Mouse (Mus musculus): Measurements from ENCODE around the gene Mrps10. TPM values are rescaled to one million over a fixed set of nuclear protein-coding genes. Genes with fewer than 3 reads are reported as not detected.

Mrps10 gene
- polyA plus RNA-seq, 1 experiment, result 64.4 TPM

- no peak for TF ChIP-seq GATA1 (IDR thresholded peaks at IDR 0.05; ENCODE audit: low read length)
Observed at GRCm38 (mm10) chr17:47420195-47420594, 51.5 kb downstream of the Mrps10 start.

GRCm38 (mm10) chr17:47421566-47421965 is 52.9 kb downstream of the Mrps10 start:
- no peak for TF ChIP-seq GATA1 (IDR thresholded peaks at IDR 0.05; ENCODE audit: low read length)

GRCm38 (mm10) chr17:47424186-47424585 is 55.5 kb downstream of the Mrps10 start:
- TF ChIP-seq GATA1 (IDR thresholded peaks at IDR 0.05; ENCODE audit: low read length), result no peak

- TF ChIP-seq GATA1 (IDR thresholded peaks at IDR 0.05; ENCODE audit: low read length), result no peak
Observed at GRCm38 (mm10) chr17:47427316-47427715, 58.6 kb downstream of the Mrps10 start.

- no peak for TF ChIP-seq GATA1 (IDR thresholded peaks at IDR 0.05; ENCODE audit: low read length)
Observed at GRCm38 (mm10) chr17:47428831-47429304, 60.2 kb downstream of the Mrps10 start.

- TF ChIP-seq GATA1 (IDR thresholded peaks at IDR 0.05; ENCODE audit: low read length), result no peak
Observed at GRCm38 (mm10) chr17:47430815-47431214, 62.1 kb downstream of the Mrps10 start.

Other genes with a start within 250 kb of the Mrps10 start
- not detected in 2 replicates for gene Guca1b, start 16.5 kb downstream of the Mrps10 start, polyA plus RNA-seq (2012)
- gene Guca1a, start 31.7 kb downstream of the Mrps10 start, polyA plus RNA-seq (2012), result not detected in 2 replicates
- 0.01 TPM in 1 of 2 replicates, not detected in the other for gene AI661453, start 67.7 kb downstream of the Mrps10 start, polyA plus RNA-seq (2012)
- gene 1700001C19Rik, start 68.5 kb downstream of the Mrps10 start, polyA plus RNA-seq (2012), result not detected in 2 replicates
- gene Taf8, start 133.4 kb downstream of the Mrps10 start, polyA plus RNA-seq (2012), result 23.1 and 25.1 TPM in 2 replicates
- gene Ccnd3, start 136.2 kb downstream of the Mrps10 start, polyA plus RNA-seq (2012), result 451 and 580 TPM in 2 replicates
- gene Bysl, start 242.6 kb downstream of the Mrps10 start, polyA plus RNA-seq (2012), result 58.2 and 67.0 TPM in 2 replicates
- gene Med20, start 242.7 kb downstream of the Mrps10 start, polyA plus RNA-seq (2012), result 6.0 and 7.3 TPM in 2 replicates
- gene Gm20517, start 242.7 kb downstream of the Mrps10 start, polyA plus RNA-seq (2012), result 0.11 TPM in 1 of 2 replicates, not detected in the other

Data from G1E-ER4 (cell line).